Mouse (Mus musculus) E14TG2a.4 (cell line): ENCODE measurements around the gene Fam208a.

ENCODE experiments used
- CTCF ChIP-seq: conservative IDR thresholded peaks from 2 replicates; pipeline ENCODE4 v1.5.1; 2014; ENCODE audit warnings: low read length
- NANOG ChIP-seq: IDR thresholded peaks from 2 replicates; pipeline ENCODE4 v1.6.1; 2014; ENCODE audit warnings: borderline replicate concordance, low read length, mixed read lengths
- POU5F1 ChIP-seq: IDR thresholded peaks from 2 replicates; pipeline ENCODE4 v1.6.1; 2014; ENCODE audit warnings: low read length, borderline replicate concordance

DNA sequence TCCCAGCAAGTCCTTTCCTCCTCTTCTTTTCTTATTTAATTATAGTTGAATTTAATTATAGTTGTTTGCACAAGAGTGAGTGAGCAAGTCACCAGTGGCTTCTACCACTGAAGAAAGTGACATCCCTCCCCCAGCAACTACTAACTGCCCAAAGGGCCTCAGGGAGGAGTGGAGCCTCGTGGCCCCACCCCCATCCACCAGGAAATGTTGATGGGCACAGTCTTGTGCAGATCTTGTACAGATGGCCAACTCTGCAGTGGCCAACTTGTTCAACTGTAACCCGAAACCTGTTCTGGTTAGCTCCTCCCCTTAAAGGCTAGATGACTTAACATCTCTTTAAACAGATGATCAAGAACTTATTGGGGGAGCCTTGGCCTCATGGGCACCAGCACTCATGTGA, 38.9 kb upstream of the Fam208a start:
- TF ChIP-seq CTCF, result no peak
- no peak for TF ChIP-seq POU5F1
- TF ChIP-seq NANOG, result no peak
